In genomic region chr17:37952979-37953378, GRCm38 (mm10) we compare ENCODE assay signal across 25 mouse cellular contexts. TPM values are rescaled to one million over a fixed set of nuclear protein-coding genes. Genes with fewer than 3 reads are reported as not detected.
"Had no signal": no experiment of that assay in that cellular context is flagged by ENCODE, and none has a peak within 500 bp of the region (broad histone marks: within the 10 kb centered on the region; RNA-seq: fewer than 3 reads in every experiment).

Gene Olfr761, minus strand, starts transcription at chr17:37953079.

- H3K27me3 ChIP-seq: neural tube, embryonic 12.5 days; neural tube, embryonic 13.5 days; neural tube, embryonic 15.5 days; stomach, embryonic 15.5 days had no signal

- H3K4me1 ChIP-seq: neural tube, embryonic 12.5 days; neural tube, embryonic 13.5 days; neural tube, embryonic 15.5 days; stomach, embryonic 15.5 days had no signal

- DNase-seq: retina, postnatal 1 day; right cerebral cortex, adult 18-20 months; right cerebral cortex, postnatal 14 days; right cerebral cortex, postnatal 25 days; right cerebral cortex, postnatal 4 days; spleen, adult 18-20 months; thymus, adult 18-20 months; thymus, adult 2 months; thymus, postnatal 14 days; thymus, postnatal 25 days; thymus, postnatal 36 days; thymus, postnatal 4 days had no signal

- H3K36me3 ChIP-seq: neural tube, embryonic 12.5 days; neural tube, embryonic 13.5 days; neural tube, embryonic 15.5 days; stomach, embryonic 15.5 days had no signal

- H3K4me3 ChIP-seq: neural tube, embryonic 12.5 days; neural tube, embryonic 13.5 days; neural tube, embryonic 15.5 days; stomach, embryonic 15.5 days had no signal

- H3K27ac ChIP-seq: neural tube, embryonic 12.5 days; neural tube, embryonic 13.5 days; neural tube, embryonic 15.5 days; stomach, embryonic 15.5 days; stomach, postnatal 0 days had no signal

RNA-seq across cellular contexts. Expression of gene Olfr761, which starts in this region (rescaled TPM):
- polyA plus RNA-seq: neural tube, embryonic 11.5 days; neural tube, embryonic 12.5 days; neural tube, embryonic 13.5 days; neural tube, embryonic 14.5 days; neural tube, embryonic 15.5 days; small intestine, adult 2 months; spleen, adult 2 months; stomach, embryonic 14.5 days; stomach, embryonic 15.5 days; stomach, embryonic 16.5 days; stomach, postnatal 0 days; thymus, adult 2 months; thymus, postnatal 0 days; urinary bladder, adult 2 months had no signal
